Mouse (Mus musculus) spleen, adult 2 months (tissue): Measurements from ENCODE around the gene Lca5l.

Experiments
- CTCF ChIP-seq: fragments of 200-500 bp; IDR thresholded peaks from 2 replicates; pipeline ENCODE4 v1.5.1; 2011; ENCODE audit warnings: mild to moderate bottlenecking, inconsistent platforms; ENCODE audit not compliant: insufficient read depth, insufficient read length, insufficient replicate concordance; ENCODE audit errors: extremely low read depth
- POLR2A ChIP-seq: fragments of 200-500 bp; IDR thresholded peaks from 2 replicates; pipeline ENCODE4 v1.6.1; 2011; ENCODE audit warnings: low read depth, low read length, inconsistent platforms

- TF ChIP-seq POLR2A (no peak), CTCF (no peak)
Observed at GRCm38 (mm10) chr16:96228438-96228837, 36.4 kb upstream of the Lca5l start.
